In the genomic region with DNA sequence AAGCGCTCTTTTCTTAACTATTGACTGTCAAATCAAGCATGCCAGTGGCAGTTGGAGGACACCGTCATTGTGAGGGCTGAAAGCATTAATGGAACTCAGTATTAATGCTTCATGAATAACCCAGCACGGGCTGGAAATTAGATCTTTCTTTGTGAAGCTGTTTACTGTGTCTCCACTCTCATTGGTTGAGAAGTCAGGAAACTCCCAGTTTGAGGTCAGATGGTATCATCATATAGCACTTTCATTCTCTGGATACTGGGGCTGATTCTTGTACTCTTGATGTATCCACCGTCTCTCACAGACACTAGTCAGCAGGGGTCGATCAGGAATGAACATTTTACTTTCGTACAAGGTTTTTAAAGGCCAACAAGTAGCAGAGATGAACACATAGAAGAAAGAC, we compare ENCODE assay signal across 12 mouse cellular contexts.
"Had no signal": no experiment of that assay in that cellular context is flagged by ENCODE, and none has a peak within 500 bp of the region (broad histone marks: within the 10 kb centered on the region; RNA-seq: fewer than 3 reads in every experiment).

No protein-coding gene starts in this region.

- DNase-seq: kidney, adult 8-10 months; kidney, postnatal 36 days; left cerebral cortex, postnatal 4 days; lung, adult 18-20 months; right cerebral cortex, postnatal 14 days had no signal

- H3K27me3 ChIP-seq: limb, embryonic 13.5 days; midbrain, embryonic 12.5 days; neural tube, embryonic 15.5 days had no signal

- H3K4me3 ChIP-seq: layer of hippocampus, adult 2 months; limb, embryonic 13.5 days; midbrain, embryonic 12.5 days; neural tube, embryonic 15.5 days had no signal

- H3K4me2 ChIP-seq: limb, embryonic 13.5 days; midbrain, embryonic 12.5 days; neural tube, embryonic 15.5 days had no signal

- H3K36me3 ChIP-seq: limb, embryonic 13.5 days; midbrain, embryonic 12.5 days; neural tube, embryonic 15.5 days had no signal

- H3K9me3 ChIP-seq: limb, embryonic 13.5 days; midbrain, embryonic 12.5 days; neural tube, embryonic 15.5 days had no signal

- H3K9ac ChIP-seq: limb, embryonic 13.5 days; liver, embryonic 14.5 days; midbrain, embryonic 12.5 days; neural tube, embryonic 15.5 days had no signal

- H3K4me1 ChIP-seq: limb, embryonic 13.5 days; midbrain, embryonic 12.5 days had no signal

- ATAC-seq: midbrain, embryonic 16.5 days had no signal

- H3K27ac ChIP-seq: layer of hippocampus, adult 2 months; limb, embryonic 13.5 days; liver, embryonic 14.5 days; midbrain, embryonic 12.5 days; neural tube, embryonic 15.5 days; stomach, postnatal 0 days had no signal
